Mouse (Mus musculus) testis, adult 2 months (tissue): ENCODE data around the gene Igsf9b. TPM values are rescaled to one million over a fixed set of nuclear protein-coding genes. Genes with fewer than 3 reads are reported as not detected.

Experiments
- H3K27ac ChIP-seq: fragments of 200-500 bp; 2 replicates; pipeline ENCODE4 v1.5.1; 2012; ENCODE audit warnings: low read depth, low read length; ENCODE audit not compliant: control insufficient read depth, insufficient read depth
- H3K27me3 ChIP-seq: fragments of 200-500 bp; 2 replicates; pipeline ENCODE4 v1.6.1; 2012; ENCODE audit warnings: mild to moderate bottlenecking, low read length, moderate library complexity; ENCODE audit not compliant: control insufficient read depth, insufficient read depth
- H3K36me3 ChIP-seq: fragments of 200-500 bp; 2 replicates; pipeline ENCODE4 v1.6.1; 2012; ENCODE audit warnings: mild to moderate bottlenecking, low read length; ENCODE audit not compliant: control insufficient read depth, insufficient read depth
- H3K4me1 ChIP-seq: fragments of 200-500 bp; 2 replicates; pipeline ENCODE4 v1.6.1; 2012; ENCODE audit warnings: low read length; ENCODE audit not compliant: control insufficient read depth, insufficient read depth
- H3K4me3 ChIP-seq: fragments of 200-500 bp; 2 replicates; pipeline ENCODE4 v1.5.1; 2012; ENCODE audit warnings: low read depth, mild to moderate bottlenecking, low read length, moderate library complexity, mixed read lengths; ENCODE audit not compliant: control insufficient read depth
- CTCF ChIP-seq: fragments of 200-500 bp; IDR thresholded peaks from 2 replicates; pipeline ENCODE4 v1.5.1; 2012; ENCODE audit warnings: low read depth, mild to moderate bottlenecking, inconsistent platforms, low read length, moderate library complexity; ENCODE audit not compliant: control insufficient read depth, insufficient read depth, insufficient replicate concordance
- POLR2A ChIP-seq: fragments of 200-500 bp; IDR thresholded peaks from 2 replicates; pipeline ENCODE4 v1.6.1; 2012; ENCODE audit warnings: low read depth, mild to moderate bottlenecking, inconsistent platforms, low read length, moderate library complexity; ENCODE audit not compliant: control insufficient read depth
- polyA plus RNA-seq: library from polyadenylated mRNA; depleted of rRNA; stranded (reverse); fragments of >200 nt; gene quantifications from 2 replicates; pipeline ENCODE4 v1.2.3, GENCODE M21; 2012

Igsf9b gene
- polyA plus RNA-seq, 1 experiment, result 1.9 TPM

GRCm38 (mm10) chr9:27268493-27268892 is 30.5 kb upstream of the Igsf9b start:
- H3K4me1 ChIP-seq, result no peaks in the 10 kb centered on the region
- no peaks in the 10 kb centered on the region for H3K36me3 ChIP-seq
- H3K4me3 ChIP-seq, result no peak overlapping the region
- no peaks in the 10 kb centered on the region for H3K27me3 ChIP-seq
- no peak overlapping the region for H3K27ac ChIP-seq
- TF ChIP-seq POLR2A (no peak), CTCF (no peak)

- Histone ChIP-seq H3K4me1 (no peaks in the 10 kb centered on the region), H3K36me3 (no peaks in the 10 kb centered on the region), H3K27ac (no peak overlapping the region), H3K4me3 (no peak overlapping the region), H3K27me3 (no peaks in the 10 kb centered on the region)
- TF ChIP-seq CTCF (no peak), POLR2A (no peak)
These were observed 29.7 kb upstream of the Igsf9b start for GRCm38 (mm10) chr9:27269322-27269721.

GRCm38 (mm10) chr9:27269904-27270303 is 29.1 kb upstream of the Igsf9b start:
- TF ChIP-seq CTCF, result no peak
- Histone ChIP-seq H3K4me1 (no peaks in the 10 kb centered on the region), H3K27me3 (no peaks in the 10 kb centered on the region), H3K36me3 (no peaks in the 10 kb centered on the region), H3K27ac (no peak overlapping the region), H3K4me3 (no peak overlapping the region)

- H3K36me3 ChIP-seq, result no peaks in the 10 kb centered on the region
- no peak overlapping the region for H3K4me3 ChIP-seq
- H3K27me3 ChIP-seq, result no peaks in the 10 kb centered on the region
- no peak for TF ChIP-seq CTCF
- TF ChIP-seq POLR2A, result no peak
- no peaks in the 10 kb centered on the region for H3K4me1 ChIP-seq
- H3K27ac ChIP-seq, result no peak overlapping the region
These were observed 27.1 kb upstream of the Igsf9b start for GRCm38 (mm10) chr9:27271899-27272298.

GRCm38 (mm10) chr9:27272858-27273257 is 26.1 kb upstream of the Igsf9b start:
- no peaks in the 10 kb centered on the region for H3K4me1 ChIP-seq
- H3K27me3 ChIP-seq, result no peaks in the 10 kb centered on the region
- no peak overlapping the region for H3K27ac ChIP-seq
- no peak for TF ChIP-seq POLR2A
- no peak for TF ChIP-seq CTCF
- H3K36me3 ChIP-seq, result no peaks in the 10 kb centered on the region
- no peak overlapping the region for H3K4me3 ChIP-seq

- H3K27me3 ChIP-seq, result no peaks in the 10 kb centered on the region
- TF ChIP-seq CTCF, result no peak
- no peak for TF ChIP-seq POLR2A
- no peak overlapping the region for H3K27ac ChIP-seq
- H3K36me3 ChIP-seq, result no peaks in the 10 kb centered on the region
- H3K4me3 ChIP-seq, result no peak overlapping the region
- H3K4me1 ChIP-seq, result no peaks in the 10 kb centered on the region
These were observed 22.6 kb upstream of the Igsf9b start for GRCm38 (mm10) chr9:27276282-27276839.

GRCm38 (mm10) chr9:27277401-27278087 is 21.5 kb upstream of the Igsf9b start:
- TF ChIP-seq CTCF, result no peak
- TF ChIP-seq POLR2A, result no peak
- no peaks in the 10 kb centered on the region for H3K27me3 ChIP-seq
- no peak overlapping the region for H3K4me3 ChIP-seq
- no peak overlapping the region for H3K27ac ChIP-seq
- H3K4me1 ChIP-seq, result no peaks in the 10 kb centered on the region
- no peaks in the 10 kb centered on the region for H3K36me3 ChIP-seq
